Mouse (Mus musculus): Measurements from ENCODE around the gene Prdx1.
"Not testable (repeated sequence)": the region's sequence is repeated elsewhere in the genome, so short reads cannot be mapped to it uniquely, and the experiment has no call there.

Gene Prdx1

DNA sequence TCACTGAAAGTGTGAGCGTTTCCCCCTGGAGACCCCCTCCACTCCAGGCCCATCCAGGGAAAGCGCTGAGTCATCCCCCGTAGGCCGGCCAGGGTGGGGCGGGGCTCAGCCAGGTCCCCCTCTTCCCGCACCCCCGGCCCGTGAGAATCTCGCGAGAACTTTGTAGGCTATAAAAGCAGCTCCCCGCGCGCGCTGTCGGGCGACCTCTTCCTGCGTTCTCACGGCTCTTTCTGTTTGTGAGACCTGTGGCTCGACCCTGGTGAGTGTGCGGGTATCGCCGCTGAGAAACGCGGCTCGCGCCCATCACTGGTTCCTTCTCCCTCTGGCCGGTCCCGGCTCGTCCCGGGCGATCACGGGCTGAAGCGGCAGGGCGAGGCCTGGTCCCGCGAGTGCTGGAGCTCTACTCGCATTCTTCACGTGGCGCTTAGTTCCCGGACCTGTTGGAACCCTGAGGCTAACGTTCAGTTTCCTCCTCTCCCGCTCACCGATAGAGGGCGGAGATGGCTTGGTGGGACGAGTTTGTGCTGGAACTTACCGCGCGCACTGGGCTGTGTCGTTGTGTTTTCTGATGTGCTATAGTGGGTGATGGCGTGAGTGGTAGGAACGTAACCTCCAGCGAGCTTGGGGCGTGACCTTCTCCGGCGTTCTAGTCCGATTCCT lies at the start of gene Prdx1:
Gene Prdx1, plus strand, starts transcription at position 143 of the 660 bp plus-strand sequence.
- peak; percentile 97 for DNase-seq (ENCODE audit: low read depth, low spot score)

DNA sequence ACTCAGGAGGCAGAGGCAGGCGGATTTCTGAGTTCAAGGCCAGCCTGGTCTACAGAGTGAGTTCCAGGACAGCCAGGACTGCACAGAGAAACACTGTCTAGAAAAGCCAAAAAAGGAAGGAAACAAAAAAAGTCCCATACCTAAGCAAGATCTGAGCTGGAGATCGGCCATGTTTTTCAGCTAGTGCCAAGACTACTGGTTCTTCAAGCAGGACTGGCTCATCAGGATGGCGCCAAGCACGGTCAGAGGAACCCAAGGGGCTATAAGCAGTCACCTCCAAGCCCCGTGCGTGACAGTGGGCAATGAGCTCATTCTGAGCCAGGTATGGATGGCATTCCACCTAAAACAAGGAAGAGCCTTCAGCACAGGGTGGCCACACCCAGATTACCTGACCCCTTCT lies 46.5 kb upstream of the Prdx1 start:
- DNase-seq (ENCODE audit: low read depth, low spot score) = no peak

DNA sequence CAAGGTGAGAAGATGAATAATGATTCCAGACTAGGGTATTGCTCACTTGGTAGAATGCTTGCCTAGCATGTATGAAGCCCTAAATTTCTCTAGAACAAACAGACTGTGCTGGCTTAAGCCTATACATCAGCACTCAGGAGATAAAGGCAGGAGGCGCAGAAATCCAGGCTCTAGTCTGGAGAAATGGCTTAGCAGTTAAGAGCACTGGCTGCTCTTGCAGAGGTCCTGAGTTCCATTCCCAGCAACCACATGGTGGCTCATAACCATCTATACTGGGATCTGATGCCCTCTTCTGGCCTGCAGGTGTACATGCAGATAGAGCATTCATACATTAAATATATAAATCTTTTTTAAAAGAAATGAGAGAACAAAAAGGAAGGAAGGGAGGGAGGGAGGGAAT lies 43.3 kb upstream of the Prdx1 start:
- DNase-seq (ENCODE audit: low read depth, low spot score) = no peak

DNA sequence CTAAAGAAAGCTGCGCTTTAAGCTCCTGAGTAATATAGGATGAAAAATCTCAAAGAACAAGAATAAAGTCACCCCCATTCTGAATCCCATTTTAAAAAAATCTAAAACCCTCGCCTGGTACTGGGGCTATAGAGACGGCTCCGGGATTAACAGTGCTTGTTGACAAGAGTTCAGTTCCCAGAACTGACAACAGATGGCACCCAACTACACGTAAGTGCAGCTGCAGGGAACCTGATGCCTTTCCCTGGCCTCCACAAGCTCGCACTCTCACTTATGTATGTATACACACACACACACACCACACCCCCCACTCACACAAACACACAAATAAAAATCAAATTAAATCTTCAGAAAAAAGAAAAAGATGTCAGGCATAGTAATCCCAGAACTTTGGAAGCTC lies 41.0 kb upstream of the Prdx1 start:
- DNase-seq (ENCODE audit: low read depth, low spot score) = peak; percentile 80

DNA sequence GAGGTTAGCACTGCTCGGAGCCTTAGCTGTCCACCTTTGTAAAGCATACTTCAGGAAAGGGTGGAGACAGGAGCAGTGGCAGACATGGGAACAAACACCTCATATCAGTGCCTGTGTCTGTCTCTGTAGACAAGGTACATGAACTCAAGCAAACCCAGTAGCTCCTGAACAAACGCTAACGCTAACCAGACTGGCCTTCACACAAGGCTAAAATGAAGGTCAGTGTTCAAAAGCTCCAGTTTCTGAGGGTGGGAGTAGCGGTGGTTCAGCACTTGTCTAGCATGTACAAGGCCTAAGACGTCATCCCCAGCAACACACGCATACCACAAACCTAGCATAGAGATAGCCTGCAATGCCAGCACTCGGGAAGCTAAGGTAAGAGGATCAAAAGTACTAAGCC lies 39.7 kb upstream of the Prdx1 start:
- DNase-seq (ENCODE audit: low read depth, low spot score) = no peak

DNA sequence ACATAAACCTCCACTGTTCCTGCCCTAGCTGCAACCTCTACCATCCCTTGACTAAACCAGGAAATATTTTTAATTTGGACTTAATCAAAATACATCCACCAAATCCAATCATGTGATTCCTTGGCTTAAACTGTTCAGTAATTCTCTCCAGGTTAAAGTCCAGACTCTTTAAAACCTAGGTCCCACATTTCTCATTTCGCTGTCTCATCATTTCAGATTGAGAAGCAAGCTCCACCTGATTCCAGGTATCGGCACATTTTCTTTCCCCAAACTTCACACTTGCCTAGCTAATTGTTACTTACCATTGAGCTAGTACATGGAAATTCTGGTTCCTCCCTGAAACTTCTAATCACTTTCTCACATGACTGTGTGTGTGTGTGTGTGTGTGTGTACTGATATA lies 35.9 kb upstream of the Prdx1 start:
- DNase-seq (ENCODE audit: low read depth, low spot score) = no peak

DNA sequence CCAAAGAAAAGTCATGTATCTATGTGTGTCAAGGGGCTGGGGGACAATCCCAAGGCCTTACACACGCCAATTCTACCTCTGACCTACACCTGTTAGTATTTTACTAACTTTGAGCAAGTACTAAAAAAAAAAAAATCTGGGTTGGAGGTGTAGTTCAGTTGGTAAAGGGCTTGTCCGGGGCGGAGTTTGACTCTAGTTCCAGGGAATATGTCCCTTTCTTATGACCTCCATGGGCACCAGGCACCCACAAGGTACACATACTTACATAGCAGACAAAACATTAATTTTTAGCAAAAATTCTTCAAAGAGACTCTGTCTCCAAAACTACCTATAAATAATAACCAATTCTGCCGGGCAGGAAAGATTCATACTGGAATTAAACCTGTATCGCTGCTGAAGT lies 35.0 kb upstream of the Prdx1 start:
- DNase-seq (ENCODE audit: low read depth, low spot score) = no peak

DNA sequence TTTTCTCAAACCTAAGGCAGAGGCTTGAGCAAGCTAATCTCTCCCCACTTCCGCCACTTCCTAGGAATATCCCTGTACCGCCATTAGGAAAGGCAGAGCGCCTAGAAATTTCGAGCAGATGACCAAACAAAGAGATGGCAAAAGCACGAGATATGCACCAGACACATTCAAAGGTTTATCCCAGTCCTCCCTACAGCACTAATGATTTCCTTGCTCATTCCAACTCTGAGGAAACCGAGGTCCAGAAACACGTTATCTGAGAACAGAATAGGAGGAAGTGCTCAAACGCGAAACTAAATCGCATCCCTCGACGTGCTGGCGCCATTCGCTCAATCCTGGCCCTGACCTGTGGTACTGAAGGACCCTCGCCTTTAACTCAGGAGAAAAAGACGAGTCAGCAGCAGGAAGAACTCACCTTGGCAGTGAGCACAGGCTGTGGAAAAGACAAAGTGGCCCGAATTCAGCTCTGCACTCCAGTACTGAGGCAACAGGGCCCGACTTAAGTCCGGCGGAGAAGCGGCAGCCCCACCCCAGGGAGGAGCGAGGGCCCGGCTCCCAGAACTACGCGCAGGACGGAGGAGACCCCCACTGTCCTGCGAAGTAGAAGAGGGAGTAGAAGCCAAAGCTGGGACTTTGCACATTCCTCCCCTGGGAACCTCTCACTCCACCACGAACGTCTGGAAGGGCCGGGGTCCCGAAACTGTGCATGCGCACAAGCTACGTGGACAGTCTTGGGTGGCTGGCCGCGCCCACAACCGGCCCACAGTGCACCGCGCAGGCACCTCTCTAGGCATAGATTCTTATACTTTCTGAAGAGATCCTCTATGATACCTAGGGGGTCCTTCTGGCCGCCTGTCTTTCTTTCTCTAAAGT lies 34.2 kb upstream of the Prdx1 start, which contains the start of gene Akr1a1:
Gene Akr1a1, minus strand, starts transcription at position 757 of the 873 bp plus-strand sequence.
- peak; percentile 96 for DNase-seq (ENCODE audit: low read depth, low spot score)

DNA sequence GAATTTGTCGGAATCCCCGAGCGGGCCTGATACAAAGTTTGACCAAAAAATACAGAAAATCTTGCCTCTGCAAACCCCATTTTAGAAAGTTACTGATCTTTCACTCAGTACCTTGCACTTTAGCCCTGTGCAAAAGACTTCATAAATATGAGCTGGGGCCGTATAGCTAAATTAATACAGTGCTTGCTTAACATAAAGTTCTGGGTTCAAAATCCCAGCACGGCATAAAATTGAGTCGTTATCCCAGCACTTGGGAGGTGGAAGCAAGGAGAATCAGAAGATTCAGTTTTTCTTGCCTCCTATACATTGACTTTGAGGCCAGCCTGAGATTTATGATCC lies 33.6 kb upstream of the Prdx1 start:
- no peak for DNase-seq (ENCODE audit: low read depth, low spot score)

DNA sequence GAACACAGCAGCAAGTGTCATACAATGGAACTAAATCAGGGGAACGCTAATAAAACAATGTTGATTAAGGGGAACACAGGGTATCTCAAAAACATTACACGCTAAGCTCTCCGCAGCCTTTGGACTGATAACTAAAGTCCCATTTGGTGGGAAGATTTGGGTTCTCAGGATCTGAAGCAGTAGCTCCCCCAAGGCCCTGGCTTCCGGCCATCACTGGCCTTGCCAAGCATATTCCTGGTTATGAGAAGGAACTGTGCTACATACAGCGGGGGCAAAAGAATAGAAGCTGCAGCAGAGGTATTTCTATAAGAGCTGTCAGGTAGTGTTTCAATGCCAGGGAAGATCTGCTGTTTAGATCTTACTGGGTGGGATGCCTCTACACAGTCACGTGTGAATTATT lies 32.1 kb upstream of the Prdx1 start:
- DNase-seq (ENCODE audit: low read depth, low spot score) = no peak

DNA sequence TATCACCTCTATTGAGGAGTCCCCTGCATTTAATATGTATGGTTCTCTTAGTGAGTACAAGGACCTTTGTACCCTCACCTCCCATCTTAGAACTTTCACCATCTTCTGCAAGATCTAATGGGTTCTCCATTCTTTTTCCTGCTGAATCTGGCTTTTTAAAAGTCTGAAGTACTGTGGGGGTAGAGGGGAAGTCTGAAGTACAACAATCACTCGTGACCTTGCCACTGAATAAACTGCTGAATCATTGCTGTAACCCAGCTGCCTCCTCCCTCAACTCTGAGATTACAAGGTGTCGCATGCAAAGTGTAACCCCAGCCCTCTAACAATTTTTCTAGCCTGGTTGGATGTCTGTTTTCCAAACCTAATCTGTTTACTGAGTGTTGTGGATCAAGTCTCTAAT lies 30.2 kb upstream of the Prdx1 start:
- DNase-seq (ENCODE audit: low read depth, low spot score) = peak; percentile 64

DNA sequence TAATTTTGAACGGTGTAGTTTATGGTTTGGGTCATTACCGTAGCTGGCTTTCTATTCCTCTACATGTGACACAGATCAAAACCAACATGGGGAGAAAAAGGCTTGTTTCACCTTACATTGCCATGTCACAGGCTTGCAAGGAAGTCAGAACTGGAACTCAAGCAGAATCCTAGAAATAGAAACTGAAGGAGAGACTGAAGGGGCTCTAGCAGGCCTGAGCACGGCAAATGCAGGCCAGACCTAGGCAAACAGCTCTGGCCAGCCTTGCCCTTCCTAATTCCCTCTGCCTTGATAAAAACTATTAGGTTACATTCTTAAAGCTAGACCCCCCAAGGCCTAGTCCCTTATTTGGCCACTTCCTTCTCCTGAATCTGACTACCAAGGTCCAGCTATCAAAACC lies 29.7 kb upstream of the Prdx1 start:
- no peak for DNase-seq (ENCODE audit: low read depth, low spot score)

DNA sequence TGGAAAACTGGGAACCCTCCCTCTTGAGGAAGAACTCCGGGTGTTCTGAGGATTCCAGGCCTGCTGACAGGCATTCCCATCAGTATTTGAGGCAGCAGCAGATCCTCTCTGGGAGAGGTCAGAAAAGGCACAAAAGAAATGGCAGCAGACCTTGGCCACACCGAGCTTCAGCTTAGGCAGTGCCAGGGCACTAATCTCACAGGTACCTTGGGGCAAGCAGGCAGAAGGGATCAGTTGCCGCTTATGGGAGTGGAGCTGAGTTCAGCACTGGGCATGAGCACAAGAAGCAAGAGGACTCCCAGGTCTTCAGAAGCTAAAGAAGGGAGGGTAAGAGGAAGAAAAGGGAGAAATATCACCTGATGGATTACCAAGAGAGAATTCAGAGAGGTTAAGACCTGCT lies 27.4 kb upstream of the Prdx1 start:
- DNase-seq (ENCODE audit: low read depth, low spot score) = no peak

DNA sequence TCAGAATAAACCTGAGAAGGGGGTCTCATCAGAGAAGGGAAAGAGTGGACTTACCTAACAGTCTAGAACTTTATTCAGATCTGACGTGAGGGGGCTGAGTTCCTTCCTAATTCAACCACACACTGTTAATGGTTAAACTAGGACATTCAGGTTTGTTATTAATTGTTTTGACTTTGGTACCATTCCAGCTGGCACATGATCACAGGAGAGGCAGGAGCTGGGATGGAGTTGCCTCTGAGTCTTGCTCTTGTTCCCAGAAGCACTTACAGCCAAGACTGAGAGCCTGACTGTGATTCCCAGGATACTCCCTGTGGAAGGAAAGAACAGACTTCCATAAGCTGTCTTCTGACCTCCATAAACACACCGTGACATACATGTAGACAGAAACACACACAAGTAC lies 25.9 kb upstream of the Prdx1 start:
- DNase-seq (ENCODE audit: low read depth, low spot score) = no peak

DNA sequence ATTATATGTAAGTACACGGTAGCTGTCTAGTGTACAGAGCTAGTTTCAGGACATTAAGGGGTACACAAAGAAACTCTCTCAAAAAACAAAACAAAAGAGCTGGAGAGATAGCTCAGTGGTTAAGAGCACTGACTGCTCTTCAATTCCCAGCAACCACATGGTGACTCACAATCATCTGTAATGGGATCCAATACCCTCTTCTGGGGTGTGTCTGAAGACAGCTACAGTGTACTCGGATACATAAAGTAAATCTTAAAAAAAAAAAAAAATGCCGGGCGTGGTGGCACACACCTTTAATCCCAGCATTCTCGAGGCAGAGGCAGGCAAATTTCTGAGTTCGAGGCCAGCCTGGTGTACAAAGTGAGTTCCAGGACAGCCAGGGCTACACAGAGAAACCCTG lies 25.4 kb upstream of the Prdx1 start:
- DNase-seq (ENCODE audit: low read depth, low spot score) = not testable (repeated sequence)

DNA sequence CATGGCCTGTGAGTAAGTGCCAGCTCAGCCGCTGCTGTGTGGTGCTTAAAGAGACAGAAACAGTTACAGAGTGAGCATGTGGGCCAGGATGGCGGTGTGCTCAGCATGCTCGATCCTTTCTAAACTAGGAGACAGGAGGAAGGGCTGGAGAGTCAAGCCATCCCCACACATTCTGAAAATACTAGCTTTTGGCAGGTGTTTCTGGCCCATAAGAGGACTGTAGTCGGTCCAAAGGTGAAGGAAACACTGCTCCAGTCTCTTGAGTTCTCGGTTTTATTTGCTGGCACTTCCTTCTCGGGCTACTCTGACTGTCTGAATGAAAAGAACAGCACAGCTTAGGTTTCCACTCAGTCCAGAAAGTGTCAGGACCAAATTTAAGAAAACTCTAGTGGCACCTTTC lies 24.5 kb upstream of the Prdx1 start:
- no peak for DNase-seq (ENCODE audit: low read depth, low spot score)

DNA sequence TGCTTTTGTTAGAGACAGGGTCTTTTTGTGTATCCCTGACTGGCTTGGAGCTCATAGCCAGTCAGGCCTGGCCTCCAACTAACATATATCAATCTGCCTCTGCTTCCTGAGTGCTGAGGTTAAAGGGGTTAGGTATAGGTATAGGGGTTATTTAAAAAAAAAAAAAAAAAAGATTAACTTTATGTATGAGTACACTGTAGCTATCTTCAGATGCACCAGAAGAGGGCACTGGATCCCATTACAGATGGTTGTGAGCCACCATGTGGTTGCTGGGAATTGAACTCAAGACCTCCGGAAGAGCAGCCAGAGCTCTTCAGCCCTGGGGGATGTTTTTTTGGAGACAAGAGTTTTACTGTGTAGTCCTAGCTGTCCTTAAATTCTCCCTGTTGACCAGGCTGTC lies 23.3 kb upstream of the Prdx1 start:
- DNase-seq (ENCODE audit: low read depth, low spot score) = no peak

DNA sequence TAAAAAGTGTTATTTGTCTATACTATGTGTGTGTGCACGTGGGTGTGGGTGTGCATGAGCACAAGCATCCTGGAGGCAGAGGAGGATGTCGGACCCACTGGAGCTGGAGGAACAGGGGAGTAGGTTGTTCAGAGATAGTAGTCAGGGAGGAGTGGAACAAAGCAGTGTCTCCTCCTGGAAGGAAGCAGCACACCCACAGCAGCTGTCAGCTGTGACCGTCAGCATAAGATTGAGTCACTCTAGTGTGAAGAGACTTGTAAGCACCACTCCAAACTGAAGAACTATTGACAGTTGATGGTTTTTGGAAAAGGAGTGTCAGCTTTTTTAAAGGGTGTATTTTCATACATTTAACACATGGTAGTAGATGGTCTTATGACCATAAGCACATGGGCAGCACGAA lies 18.7 kb upstream of the Prdx1 start:
- no peak for DNase-seq (ENCODE audit: low read depth, low spot score)

DNA sequence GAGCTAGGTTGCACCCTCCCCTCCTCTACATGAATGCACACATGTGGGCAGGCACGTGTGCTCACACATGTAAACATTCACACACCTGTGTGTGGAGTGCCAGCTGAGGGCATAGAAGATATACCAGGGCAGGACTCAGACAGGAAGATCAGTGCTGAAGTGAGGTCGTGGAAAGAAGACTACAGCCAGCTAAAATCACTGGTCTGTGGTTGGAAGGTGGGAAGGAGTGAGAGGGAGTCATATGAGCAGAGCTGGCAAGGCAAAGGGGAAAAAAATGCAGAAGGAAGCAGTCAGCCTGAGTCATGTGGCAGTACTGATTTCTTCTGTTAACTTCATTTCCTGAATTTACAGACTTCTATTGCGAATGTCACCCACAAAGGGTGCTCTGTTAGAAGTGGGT lies 17.2 kb upstream of the Prdx1 start:
- no peak for DNase-seq (ENCODE audit: low read depth, low spot score)

DNA sequence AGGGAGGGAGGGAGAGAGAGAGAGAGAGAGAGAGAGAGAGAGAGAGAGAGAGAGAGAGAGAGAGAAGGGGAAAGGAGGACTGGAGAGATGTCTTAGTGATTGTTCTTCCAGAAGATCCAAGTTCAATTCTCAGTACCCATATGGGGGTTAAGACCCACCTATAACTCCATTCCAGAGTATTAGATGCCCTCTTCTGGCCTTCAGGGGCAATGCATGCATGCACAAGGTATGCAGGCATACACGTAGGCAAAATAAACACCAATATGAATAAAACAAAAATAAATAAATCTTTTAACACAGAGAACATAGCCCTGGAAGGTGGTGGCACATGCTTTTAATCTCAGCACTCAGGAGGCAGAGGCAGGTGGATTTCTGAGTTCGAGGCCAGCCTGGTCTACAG lies 16.1 kb upstream of the Prdx1 start:
- no peak for DNase-seq (ENCODE audit: low read depth, low spot score)

DNA sequence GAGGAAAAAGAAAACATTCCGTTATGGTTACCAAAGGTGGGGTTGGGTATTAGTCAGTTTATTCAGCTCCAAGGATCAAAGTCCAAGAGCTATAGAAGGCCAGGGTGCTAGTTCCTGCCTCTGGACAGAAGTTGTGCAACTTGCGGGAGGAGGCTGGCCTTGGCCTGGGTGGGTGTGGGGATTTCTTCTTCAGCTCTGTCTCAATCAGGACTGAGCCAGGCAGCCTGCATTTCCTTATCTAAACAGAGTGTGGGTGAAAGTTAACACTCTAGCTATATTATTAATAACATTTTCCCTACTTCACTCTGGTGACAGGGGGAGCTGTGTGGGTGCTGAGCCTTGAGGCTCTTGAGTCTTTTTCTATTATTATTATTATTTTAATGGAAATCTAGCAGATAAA lies 12.6 kb upstream of the Prdx1 start:
- no peak for DNase-seq (ENCODE audit: low read depth, low spot score)

DNA sequence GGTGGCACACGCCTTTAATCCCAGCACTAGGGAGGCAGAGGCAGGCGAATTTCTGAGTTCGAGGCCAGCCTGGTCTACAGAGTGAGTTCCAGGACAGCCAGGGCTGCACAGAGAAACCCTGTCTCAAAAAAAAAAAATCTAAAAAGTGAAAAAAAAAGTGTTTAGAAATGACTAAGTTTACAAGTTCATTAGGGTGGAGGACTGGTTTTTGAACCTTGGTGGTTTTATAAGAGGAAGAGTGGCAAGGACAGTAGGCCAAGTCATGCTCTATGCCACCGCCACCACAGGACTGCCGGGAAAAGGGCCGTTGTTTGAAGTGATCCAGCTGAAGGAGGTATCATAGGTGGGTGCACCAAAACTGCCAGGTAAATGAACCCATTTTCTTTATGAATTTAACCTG lies 10.6 kb upstream of the Prdx1 start:
- not testable (repeated sequence) for DNase-seq (ENCODE audit: low read depth, low spot score)

DNA sequence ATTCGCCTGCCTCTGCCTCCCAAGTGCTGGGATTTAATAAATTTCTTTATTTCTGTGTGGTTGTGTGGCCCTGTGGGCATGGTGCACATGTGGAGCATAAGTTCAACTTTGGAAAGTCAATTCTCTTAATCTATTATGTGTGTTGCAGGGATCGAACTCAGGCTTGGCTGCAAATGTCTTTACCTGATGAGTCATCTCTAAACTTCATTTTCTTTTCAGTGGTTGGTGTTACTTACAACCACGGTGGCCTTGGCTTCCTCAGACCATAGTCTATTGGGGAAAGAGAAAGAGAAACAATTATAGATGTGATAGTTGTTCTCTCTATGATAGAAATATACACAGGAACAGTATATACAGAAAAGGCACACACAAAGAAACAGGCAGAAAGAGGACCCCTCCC lies 9.3 kb upstream of the Prdx1 start:
- no peak for DNase-seq (ENCODE audit: low read depth, low spot score)

All from ES-CJ7 (cell line).